Mouse (Mus musculus): Measurements from ENCODE around the gene Camk2n1.

DNA sequence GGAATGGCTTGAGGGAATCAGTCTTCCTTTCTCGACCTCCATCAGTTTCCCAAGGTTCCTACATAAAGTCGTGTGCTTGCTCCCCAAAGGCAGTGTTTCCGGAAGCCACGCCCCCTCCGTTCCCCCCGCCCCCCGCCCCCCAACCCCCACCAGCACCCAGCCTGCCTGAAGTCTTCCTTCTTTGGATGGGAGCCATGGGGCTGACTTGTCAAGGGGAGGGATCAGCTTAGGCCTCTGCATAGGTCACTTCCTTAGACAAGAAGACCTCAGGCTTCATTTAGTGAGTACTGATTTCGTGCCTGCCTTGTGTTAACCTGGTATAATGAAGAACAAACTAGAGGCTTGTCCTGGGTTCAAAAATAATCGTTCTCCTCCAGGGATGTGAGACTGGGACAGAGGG lies 6.8 kb downstream of the Camk2n1 start:
- no peak for TF ChIP-seq MAZ (IDR thresholded peaks at IDR 0.05; ENCODE audit: low read depth, low read length)
- no peak for TF ChIP-seq CTCF (IDR thresholded peaks at IDR 0.05 in 2 of 3, conservative IDR thresholded peaks at IDR 0.05 in 1 of 3; ENCODE audit: control insufficient read depth in 1 of 3, insufficient read depth in 1 of 3, low read depth in 2 of 3, low read length in 3 of 3, poor library complexity in 1 of 3, severe bottlenecking in 1 of 3)
- TF ChIP-seq ZMIZ1 (IDR thresholded peaks at IDR 0.05; ENCODE audit: low read depth, low read length): no peak
- no peak for TF ChIP-seq TCF12 (IDR thresholded peaks at IDR 0.05; ENCODE audit: low read depth, low read length)
- TF ChIP-seq EP300 (IDR thresholded peaks at IDR 0.05; ENCODE audit: low read depth in 1 of 2, low read length in 2 of 2): no peak
- TF ChIP-seq MAFK (IDR thresholded peaks at IDR 0.05; ENCODE audit: borderline replicate concordance, low read depth, low read length): no peak
- TF ChIP-seq CHD2 (IDR thresholded peaks at IDR 0.05; ENCODE audit: low read length): no peak
- no peak for TF ChIP-seq SIN3A (IDR thresholded peaks at IDR 0.05; ENCODE audit: low read length)
- no peak for TF ChIP-seq ZNF384 (IDR thresholded peaks at IDR 0.05; ENCODE audit: low read depth, low read length)
- no peak for TF ChIP-seq TAL1 (IDR thresholded peaks at IDR 0.05; ENCODE audit: low read length)
